Mouse (Mus musculus) heart, adult 18-20 months (tissue): Measurements from ENCODE around the gene Ifit1. TPM values are rescaled to one million over a fixed set of nuclear protein-coding genes. Genes with fewer than 3 reads are reported as not detected.
A peak's percentile ranks its signal among the peaks of the same experiment; 100 is the strongest.
"Not testable (repeated sequence)": the region's sequence is repeated elsewhere in the genome, so short reads cannot be mapped to it uniquely, and the experiment has no call there.

Experiments
- DNase-seq, 2 experiments: peaks; one replicate each; pipeline ENCODE4 v3.0.0; 2021 to 2022; ENCODE audit warnings: mixed read lengths in 1 of 2
- long read RNA-seq, 2 experiments: library from polyadenylated mRNA; stranded (forward); transcript quantifications; one replicate each; pipeline ENCODE4 v2.0.0; 2021
- total RNA-seq, 2 experiments: library from RNA; stranded (reverse); gene quantifications; 2 replicates each; pipeline ENCODE4 v1.2.3; 2021

The Ifit1 gene
- 1 to 10 TPM; 1.8 to 2.0 TPM for total RNA-seq
- long read RNA-seq, experiment 1, partial matches to known transcripts, result 0 of 3 reads
- long read RNA-seq, experiment 1, other reads (novel, unspliced or antisense), result 0 of 3 reads
- long read RNA-seq, experiment 2, partial matches to known transcripts, result 0 of 2 reads
- long read RNA-seq, experiment 2, other reads (novel, unspliced or antisense), result 0 of 2 reads

DNA sequence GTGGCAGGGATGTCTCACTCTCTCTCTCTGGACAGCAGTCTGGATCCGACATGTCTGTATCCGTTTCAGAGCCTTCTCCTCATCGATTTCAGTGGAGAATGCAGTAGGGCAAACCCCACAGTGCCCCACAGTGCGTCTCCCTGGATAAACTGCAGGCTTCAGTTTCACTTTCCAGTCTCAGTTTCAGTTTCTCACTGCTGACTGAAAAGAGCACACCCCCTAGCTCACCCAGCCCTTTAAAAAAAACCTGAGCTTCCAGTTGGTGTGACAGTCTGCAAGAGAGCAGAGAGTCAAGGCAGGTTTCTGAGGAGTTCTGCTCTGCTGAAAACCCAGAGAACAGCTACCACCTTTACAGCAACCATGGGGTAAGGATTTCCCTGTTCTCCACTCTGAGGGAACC is at the start of gene Ifit1, which contains the start of gene Ifit1bl2:
Gene Ifit1 (plus strand): TSS at position 249 of the 400 bp plus-strand sequence.
Gene Ifit1bl2 (minus strand): TSS at position 121 of the 400 bp plus-strand sequence.
- peak; percentile 53 to 55 for DNase-seq

DNA sequence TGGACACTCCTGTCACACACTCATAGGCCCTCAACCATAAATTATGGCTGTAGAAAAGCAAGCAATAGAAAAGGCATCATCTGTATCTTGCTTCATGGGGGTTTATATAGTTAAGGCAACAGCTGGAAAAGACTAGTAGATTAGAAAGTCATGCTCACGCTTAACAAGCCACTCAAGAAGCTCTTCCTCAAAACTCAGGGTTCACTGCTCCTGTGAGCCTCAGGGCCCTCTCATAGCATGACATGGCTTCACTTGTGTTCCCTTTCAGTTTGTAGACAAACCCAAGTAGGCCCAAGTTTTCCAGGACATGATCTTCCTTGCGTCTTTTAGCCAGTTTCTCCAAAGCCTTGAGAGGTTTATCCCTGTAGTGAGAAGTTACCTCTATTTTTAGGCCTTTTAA is 47.2 kb upstream of the Ifit1 start:
- no peak for DNase-seq

DNA sequence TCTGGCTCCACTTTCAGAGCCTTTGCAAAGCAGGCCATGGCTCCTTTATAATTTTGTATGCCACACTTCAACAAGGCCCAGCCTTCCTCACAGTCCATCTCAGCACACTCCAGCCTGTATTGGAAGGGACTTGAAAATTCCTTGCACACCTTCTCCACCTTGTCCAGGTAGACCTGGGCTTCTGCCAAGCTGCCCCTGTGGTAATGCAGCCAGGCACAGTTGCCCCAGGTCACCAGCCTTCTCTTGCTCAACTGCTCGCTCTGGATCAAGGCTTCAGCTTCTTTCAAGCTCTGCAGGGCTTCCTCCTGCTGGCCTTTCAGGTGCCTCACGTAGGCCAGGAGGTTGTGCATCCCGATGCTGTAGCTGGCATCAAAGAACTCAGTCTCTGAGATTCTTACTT is 46.1 kb upstream of the Ifit1 start:
- DNase-seq, result not testable (repeated sequence)

DNA sequence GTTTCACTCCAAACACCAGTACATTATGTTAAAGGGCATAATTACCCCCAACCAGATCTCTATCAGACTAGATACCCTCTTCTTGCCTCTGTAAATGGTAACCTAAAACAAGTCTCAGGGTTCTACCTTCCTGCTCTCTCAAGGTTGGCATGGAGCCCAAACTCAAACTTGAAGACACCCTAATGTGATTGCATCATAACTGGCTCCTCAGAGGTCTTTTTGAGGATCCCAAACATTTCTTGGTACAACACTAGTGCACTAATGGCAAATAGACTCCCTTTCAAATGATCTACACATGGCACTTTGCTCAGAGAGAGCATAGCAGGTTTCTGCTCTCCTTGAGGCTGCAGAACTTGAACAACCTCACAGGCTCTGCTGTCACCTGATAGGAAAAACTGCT is 43.9 kb upstream of the Ifit1 start:
- no peak for DNase-seq

DNA sequence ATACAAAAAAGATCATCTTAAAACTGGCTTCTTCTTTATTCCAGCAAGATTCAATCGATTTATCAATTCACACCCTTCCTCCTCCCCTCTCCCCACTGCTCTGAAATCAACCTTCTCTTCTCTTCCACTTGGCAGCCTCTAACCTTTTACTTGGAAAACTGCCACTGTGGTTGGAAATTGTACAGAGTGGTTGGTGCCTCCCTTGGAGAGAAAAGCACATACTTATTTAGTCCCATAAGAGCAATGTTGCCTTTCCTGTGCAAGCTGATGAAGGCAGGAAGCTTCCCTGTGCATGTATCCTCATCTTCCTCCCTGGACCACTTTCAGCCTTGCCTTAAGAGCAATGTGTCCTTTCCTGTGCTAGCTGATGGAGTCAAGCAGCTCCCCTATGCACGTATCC is 42.3 kb upstream of the Ifit1 start:
- DNase-seq, result peak; percentile 82 to 86

DNA sequence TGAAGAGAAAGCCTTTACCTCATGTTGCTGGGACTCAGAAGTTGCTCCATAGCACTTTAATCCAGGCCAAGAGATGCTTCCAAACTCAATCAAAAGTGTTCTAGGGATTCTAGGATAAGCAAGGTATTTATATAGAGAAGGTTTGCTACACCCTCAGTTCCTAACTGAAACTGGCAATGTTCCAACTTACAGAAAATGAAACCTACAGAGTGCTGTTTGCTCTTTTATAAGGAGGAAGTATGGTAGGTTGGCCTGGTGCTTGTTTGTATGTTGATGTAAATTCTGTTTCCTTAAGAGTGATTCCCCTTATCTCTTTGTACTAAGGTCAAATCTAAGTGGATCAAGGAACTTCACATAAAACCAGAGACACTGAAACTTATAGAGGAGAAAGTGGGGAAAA is 41.4 kb upstream of the Ifit1 start:
- not testable (repeated sequence) for DNase-seq

DNA sequence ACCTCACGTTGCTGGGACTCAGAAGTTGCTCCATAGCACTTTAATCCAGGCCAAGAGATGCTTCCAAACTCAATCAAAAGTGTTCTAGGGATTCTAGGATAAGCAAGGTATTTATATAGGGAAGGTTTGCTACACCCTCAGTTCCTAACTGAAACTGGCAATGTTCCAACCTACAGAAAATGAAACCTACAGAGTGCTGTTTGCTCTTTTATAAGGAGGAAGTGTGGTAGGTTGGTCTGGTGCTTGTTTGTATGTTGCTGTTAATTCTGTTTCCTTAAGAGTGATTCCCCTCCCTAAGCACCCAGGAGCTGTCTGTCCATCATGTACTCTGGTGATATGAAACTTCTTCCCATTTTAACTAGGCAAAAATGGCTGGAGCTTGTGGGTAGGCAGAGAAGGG is 38.8 kb upstream of the Ifit1 start, which contains the start of gene Ifit1bl1:
Gene Ifit1bl1 (minus strand): TSS at position 69 of the 400 bp plus-strand sequence.
- not testable (repeated sequence) for DNase-seq

DNA sequence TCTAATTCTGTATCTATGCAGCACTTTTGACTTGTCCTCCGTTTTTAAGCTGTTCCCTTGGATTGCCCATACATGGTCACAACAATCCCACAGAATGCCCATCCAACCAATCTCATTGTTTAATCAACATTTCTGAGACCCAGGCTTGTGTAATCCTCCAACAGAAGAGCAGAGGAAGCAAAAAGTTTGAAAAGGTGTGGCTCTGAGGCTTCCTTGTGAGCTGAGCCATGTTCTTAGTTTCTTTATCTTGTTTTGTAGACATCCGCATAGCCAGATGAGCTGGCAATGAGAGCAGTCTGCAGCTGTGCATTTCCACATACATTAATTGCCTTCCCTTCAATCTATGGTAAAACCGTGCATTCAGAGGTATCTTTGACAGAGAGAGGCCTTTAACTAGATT is 35.2 kb upstream of the Ifit1 start:
- no peak for DNase-seq

DNA sequence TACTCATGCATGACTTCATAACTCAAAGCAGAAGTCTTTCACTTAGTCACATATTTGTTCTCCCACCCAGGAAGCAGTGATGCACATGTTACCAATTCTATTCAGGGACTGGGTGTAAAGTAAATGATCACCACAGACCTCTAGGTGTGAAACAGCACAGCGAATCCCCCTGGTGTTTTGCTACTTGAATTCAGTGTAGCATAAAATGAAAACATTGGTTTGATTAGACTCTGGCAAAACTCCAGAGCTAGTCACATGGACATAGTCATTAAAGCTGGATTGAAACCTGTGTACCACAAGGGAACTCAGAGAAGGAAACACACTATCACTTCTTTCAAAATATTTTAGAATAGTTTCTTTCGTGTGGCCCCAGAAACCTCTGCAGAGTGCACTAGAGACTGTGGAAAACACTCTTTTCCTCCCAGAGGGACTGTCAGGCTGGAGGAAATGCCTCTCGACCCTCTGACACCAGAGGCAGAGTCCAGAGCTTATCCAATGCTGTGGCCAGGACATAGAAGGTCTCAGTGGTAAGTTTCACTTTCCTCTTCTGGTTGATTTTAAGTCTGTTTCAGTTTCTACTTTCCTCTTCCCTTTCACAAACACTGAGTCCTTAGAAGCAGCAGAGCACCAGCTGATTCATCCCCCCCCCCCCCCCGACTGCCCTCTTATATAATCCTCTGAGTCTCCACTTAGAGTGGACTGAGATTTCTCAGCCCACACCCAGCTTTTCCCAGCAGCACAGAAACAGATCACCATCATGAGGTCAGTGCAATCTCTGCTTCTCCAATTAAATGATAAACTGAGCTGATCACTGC is 33.2 kb upstream of the Ifit1 start, which contains the start of gene Ifit3b:
Gene Ifit3b (plus strand): TSS at position 734 of the 815 bp plus-strand sequence.
- peak; percentile 72 to 75 for DNase-seq

DNA sequence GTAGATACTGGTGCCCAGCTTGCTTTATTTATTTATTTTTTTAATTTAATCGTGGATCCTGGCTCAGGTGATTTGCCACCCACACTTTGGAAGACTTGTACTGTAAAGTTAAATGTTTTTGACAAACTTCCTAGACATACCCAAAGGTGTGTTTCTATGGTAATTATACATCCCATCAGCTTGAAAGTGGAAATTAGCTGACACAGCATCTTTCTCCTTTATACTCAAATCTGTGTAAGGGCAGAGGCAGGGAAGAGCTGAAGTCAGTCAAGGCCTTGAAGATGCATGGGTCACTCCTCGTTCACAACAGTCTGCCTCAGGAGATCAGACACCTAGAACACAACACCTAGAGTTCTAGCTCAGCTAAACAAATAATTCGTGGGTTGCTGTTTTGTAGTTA is 30.6 kb upstream of the Ifit1 start:
- DNase-seq, result not testable (repeated sequence)

DNA sequence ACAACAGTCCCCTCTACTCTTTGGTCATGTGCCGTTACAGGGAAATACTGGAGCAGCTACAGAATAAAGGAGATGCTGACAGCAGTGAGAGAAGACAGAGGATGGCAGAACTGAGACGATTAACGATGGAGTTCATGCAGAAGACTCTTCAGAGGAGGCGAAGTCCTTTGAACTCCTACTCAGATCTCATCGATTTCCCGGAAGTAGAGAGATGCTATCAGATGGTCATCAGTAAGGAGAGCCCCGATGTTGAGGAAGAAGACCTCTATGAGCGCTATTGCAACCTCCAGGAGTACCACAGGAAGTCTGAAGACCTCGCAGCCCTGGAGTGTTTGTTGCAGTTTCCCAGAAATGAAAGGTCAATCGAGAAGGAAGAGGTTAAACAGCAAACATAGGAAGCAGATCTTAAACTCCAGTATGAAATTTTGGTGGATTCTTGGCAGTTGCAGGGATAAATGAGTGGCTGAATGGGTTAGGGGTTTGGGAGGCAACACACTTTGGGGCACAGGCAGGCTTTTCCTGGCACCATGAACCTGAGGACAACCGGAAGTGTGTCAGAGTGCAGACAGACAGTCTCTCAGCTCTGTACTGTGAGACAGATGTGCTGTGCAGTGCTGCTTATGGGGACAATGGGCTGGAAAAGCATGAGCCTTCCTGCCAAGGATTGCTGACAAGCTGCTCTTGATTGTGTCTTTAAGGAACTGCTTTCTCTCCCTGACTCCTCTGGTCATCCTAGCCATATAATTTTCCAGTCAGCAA is 28.2 kb upstream of the Ifit1 start:
- not testable (repeated sequence) for DNase-seq

DNA sequence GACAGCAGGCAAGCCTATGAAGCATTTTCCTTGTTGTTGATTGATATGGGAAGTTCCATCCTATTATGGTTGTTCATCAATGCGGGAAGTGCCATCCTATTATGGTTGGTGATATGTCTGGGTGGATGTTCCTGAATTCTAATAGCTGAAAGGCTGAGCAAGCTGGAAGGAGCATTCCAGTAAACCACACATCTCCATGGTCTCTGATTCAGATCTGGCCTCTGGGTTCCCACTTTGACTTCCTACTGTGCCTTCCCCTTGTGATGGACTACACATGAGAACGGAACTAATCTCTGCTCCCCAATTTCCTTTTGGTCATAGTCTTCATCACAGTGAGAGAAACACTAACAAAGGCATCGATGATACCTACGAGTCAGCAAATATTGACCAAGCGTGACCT is 19.8 kb upstream of the Ifit1 start:
- no peak for DNase-seq

DNA sequence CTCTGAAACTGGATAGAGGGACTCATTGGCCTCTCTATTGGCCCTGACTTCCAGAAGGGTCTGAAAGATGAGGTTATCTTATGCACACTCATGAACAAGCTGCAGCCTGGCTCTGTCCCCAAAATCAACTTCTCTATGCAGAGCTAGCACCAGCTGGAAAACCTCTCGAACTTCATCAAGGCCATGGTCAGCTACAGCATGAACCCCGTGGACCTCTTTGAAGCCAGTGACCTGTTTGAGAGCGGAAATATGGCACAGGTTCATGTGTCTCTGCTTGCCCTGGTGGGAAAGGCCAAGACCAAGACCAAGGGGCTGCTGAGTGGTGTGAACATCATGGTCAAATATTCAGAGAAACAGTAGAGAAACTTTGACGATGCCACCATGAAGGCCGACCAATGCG is 16.9 kb upstream of the Ifit1 start:
- DNase-seq, result no peak

DNA sequence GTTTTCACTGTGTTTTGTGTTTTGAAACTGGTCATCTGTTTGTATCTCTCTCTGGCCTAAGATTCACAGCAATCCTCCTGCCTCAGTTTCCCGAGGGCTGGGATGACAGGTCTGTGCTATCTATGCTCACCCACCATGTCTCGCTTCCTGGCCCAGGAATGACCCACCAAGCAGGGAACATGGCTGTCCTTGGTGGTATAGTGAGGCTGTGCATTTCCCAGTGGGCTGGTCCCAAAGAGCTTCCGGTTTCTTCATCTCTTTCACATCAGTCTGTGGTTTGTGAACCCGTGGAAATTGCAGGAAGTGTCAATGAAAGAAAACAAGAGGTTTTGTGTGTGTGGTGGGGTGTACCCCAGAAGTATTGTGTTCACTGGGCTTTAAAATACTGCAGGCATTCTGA is 16.0 kb upstream of the Ifit1 start:
- DNase-seq, result no peak

DNA sequence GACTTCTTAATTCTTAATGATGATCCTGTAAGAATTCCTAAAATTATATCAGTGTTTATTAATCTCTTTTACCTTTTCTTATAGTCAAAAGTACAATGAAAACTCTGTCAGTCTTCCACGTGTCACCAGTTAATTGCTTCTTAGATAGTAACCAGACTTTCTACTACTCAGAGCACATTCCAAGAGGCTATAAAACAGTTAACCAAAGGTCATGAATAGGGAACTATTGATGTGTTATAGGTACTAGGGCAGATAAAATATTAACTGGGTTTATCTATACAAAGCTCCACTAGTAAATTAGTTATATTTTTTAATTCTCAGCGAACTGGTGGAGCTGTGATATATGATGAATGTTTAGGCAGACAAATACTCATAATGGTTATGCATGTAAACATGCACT is 13.2 kb upstream of the Ifit1 start:
- DNase-seq, result no peak

DNA sequence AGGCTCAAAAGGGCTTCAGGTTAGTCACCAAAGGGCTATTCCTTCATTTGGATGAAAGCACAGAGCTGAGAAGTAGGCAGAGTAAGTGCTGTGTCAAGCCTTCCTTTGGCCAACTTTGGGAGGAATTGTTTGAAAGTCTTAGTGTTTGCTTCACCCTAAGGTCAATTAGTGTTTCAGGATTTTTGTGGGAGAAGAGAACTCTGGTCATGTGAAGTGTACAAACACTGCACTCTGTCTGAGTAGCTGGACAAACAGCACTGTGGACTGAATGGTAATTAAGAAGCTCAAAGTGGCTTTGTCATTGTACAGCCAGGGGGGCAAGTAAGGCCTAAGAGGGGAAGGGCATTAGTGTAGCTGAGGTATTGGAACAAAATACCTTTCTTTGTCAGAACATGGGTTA is 9.2 kb upstream of the Ifit1 start:
- no peak for DNase-seq

DNA sequence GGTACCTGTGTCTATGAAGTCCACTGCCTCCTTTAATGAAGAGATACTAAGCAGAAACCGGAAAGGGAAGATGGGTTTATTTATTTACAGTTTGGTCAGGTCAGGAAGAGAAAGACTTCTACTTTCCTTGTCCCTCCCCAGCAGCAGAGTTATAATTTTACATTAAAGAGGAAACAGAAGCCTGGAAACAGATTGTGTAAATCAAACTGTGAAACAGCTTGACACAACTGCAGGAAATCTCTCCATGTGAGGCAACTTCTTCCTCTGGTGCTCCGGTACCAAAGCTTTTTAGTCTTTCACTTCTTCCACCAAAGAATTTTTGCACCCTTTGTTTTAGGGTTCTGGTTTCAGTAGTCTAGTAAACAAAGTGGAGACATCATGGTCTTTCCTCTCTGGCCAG is 7.2 kb upstream of the Ifit1 start:
- no peak for DNase-seq

DNA sequence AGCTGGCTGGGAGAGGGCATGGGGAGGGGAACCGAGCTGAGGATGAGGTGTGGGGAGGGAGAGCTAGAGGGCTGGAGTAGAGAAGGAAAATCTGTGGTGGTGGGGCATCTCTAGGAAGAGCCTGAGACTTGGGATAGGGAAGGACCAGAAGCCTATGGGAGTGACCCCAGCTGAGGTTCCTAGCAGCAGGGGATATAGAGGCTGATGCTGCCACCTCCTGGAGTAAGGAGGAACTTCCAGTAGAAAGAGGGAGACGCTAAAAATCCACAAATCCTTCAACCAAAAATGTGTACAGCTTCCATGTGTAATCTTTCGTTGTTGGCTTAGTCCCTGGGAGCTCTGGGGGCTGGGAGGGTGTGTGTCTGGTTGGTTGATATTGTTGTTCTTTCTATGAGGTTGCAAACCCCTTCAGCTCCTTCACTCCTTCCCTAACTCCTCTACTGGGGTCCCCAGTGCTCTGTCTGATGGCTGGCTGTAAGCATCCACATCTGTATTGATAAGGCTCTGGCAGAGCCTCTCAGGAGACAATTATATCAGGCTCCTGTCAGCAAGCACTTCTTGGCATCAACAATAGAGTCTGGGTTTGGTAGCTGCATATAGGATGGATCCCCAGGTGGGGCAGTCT is 3.6 kb upstream of the Ifit1 start:
- peak; percentile 62 to 84 for DNase-seq

DNA sequence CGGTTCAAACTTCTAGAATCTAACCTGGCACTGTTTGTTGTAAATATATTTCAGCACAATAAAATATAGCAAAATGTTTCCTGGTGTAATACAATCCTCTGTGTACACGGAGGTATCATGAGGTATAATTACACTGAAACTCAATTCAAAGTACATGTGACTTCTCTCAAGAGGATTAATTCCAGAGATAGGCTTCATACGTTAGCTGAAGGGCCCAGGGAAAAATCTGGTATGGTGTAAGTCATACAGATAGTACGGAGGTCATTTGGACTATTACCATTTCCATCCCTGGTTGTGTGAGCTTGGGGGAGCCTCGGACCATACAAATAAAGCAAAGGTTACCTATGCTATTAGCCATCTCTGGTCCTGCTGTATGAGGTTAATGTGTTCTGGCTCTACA is 1.9 kb downstream of the Ifit1 start:
- DNase-seq, result no peak

DNA sequence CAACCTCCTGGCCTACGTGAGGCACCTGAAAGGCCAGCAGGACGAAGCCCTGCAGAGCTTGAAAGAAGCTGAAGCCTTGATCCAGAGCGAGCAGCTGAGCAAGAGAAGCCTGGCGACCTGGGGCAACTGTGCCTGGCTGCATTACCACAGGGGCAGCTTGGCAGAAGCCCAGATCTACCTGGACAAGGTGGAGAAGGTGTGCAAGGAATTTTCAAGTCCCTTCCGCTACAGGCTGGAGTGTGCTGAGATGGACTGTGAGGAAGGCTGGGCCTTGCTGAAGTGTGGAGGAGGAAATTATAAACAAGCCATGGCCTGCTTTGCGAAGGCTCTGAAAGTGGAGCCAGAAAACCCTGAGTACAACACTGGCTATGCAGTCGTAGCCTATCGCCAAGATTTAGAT is 7.0 kb downstream of the Ifit1 start:
- DNase-seq, result not testable (repeated sequence)

DNA sequence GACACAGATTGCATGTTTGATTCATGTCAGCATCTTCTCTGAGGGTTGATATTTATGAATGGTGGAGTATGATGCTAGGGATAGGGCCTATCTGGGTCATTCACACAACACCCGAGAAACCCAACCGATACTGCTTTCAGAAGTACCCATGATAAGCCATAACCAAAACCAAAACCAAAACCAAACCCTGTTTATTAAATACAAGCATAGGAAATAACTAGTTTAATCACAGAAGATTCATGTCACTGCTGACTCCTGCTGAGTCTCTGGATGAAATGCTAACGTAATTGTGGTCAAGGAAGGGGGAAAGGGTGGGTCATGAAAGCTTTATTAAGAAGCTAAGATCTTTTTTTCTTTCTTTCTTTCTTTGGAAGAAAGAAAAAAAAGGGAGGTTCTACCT is 9.6 kb downstream of the Ifit1 start:
- DNase-seq, result no peak

DNA sequence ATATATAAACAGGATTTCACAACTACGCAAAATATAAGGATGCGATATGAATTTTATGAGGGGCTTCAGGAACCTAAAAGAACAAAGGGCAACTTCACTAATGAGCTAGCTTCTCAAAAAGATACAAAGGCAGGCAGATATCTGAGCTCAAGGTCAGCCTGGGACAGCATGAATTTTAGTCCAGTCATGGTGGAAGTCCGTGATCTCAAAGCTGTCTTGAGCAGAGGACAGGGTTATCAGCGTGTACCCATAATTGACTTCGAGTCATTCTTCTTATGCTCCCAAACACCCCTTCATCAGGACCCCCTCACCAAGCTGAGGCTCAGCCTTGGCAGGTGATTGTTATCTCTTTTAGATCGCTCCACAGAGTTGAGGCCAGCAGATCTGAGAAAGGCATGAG is 10.3 kb downstream of the Ifit1 start:
- no peak for DNase-seq
